Mouse (Mus musculus): ENCODE measurements around the gene Csf2rb2. TPM values are rescaled to one million over a fixed set of nuclear protein-coding genes. Genes with fewer than 3 reads are reported as not detected.
"Not testable (repeated sequence)": the region's sequence is repeated elsewhere in the genome, so short reads cannot be mapped to it uniquely, and the experiment has no call there.

Gene Csf2rb2
- polyA plus RNA-seq, 1 experiment from 2014 or later: 0.33 TPM

DNA sequence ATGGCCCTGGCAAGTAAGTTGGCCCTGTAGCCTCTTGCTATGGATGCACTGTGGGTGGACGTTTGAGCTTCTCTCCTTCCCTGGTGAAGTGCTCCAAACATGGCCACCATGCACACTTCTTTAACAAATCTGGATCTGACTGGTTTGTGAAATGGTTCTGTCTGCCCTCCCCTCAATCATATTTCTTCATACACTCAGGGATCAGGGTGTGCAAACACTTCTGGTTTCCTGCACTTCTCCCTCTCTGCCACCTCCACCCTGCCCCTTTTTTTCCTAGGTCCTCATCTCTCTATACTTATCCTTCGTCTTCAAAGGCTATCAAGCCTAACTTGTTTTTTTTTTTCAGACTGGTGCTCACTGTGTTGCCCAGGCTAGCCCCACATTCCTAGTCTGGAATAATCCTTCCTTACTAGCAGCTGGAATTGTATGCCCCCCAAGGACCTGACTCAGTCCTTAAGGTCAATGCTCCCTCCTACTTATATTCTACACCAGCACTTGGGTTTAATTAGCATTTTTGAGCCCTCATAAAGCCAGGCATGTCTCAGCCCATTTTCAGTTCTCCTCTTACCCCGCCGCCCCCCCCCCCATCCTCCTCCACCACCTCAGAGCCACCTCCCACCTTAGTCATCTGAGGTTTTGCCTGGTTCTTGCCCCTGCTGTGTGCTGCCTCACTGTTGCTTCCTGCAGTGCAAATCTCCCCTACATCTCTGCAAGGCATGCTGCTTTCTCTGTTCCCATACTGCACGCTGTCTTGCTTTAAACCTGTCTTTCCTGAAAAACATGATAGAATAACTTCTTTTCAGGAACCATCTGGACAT, 26.2 kb upstream of the Csf2rb2 start:
- Histone ChIP-seq H3K27me3 (ENCODE audit: control insufficient read depth, insufficient read depth, low read length) (no peaks in the 10 kb centered on the region), H3K4me3 (replicated peaks; ENCODE audit: low read length) (no peak overlapping the region), H3K9me3 (ENCODE audit: control insufficient read depth, low read length) (no peaks in the 10 kb centered on the region), H3K36me3 (replicated peaks; ENCODE audit: control insufficient read depth, insufficient read depth) (no peaks in the 10 kb centered on the region), H3K4me1 (replicated peaks; ENCODE audit: control insufficient read depth, insufficient read depth, low read length) (no peaks in the 10 kb centered on the region), H3K27ac (no peak overlapping the region), H3K9ac (no peak overlapping the region), H3K4me2 (replicated peaks) (no peak overlapping the region)
- ATAC-seq (ENCODE audit: low FRiP score) (no peak), DNase-seq (ENCODE audit: low spot score) (no peak)
- WGBS: 79% methylated on average over 5 of the region's 5 CpGs

DNA sequence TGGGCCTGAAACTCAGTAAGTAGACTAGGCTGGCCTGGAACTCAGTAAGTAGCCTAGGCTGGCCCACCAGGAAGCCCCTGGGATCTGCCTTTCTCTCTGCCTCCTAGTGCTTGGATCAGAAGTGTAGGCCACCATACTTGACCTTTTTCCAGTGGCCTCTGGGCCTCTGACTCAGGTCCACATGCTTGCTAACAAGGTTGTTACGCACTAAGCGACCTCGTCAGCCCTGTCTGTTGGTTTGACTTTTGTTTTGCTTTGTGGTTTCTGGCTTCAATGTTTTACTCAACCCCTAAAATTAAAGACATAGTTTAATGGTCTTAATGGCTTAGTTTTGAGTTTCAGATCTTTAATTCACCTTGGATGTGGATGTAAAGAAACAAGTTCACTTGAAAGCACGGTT, 25.2 kb upstream of the Csf2rb2 start:
- H3K36me3 ChIP-seq (replicated peaks; ENCODE audit: control insufficient read depth, insufficient read depth): no peaks in the 10 kb centered on the region
- H3K4me3 ChIP-seq (replicated peaks; ENCODE audit: low read length): no peak overlapping the region
- H3K4me1 ChIP-seq (replicated peaks; ENCODE audit: control insufficient read depth, insufficient read depth, low read length): no peaks in the 10 kb centered on the region
- no peak overlapping the region for H3K27ac ChIP-seq
- DNase-seq (ENCODE audit: low spot score): no peak
- ATAC-seq (ENCODE audit: low FRiP score): no peak
- WGBS: 92% methylated on average over 4 of the region's 4 CpGs
- no peaks in the 10 kb centered on the region for H3K27me3 ChIP-seq (ENCODE audit: control insufficient read depth, insufficient read depth, low read length)
- no peak overlapping the region for H3K4me2 ChIP-seq (replicated peaks)
- no peaks in the 10 kb centered on the region for H3K9me3 ChIP-seq (ENCODE audit: control insufficient read depth, low read length)
- no peak overlapping the region for H3K9ac ChIP-seq

DNA sequence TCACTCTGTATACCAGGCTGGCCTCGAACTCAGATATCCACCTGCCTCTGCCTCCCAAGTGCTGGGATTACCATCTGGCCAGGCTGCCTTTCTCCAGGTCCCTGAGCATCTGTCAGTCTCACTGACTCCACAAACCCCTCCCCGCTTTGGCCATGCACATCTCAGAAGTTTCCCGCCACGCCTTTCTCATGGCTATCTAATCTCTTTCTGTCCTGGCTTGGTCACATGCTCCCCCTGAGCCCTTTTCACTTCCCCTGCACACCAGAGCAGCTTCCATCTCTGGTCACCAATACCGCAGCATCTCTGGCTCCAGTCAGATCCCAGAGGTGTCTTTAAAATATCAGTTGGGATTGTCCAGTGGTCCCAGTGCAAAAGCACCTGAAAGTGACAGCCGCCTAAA, 24.5 kb upstream of the Csf2rb2 start:
- H3K4me1 ChIP-seq (replicated peaks; ENCODE audit: control insufficient read depth, insufficient read depth, low read length); H3K9ac ChIP-seq; H3K9me3 ChIP-seq (ENCODE audit: control insufficient read depth, low read length); DNase-seq (ENCODE audit: low spot score); H3K4me2 ChIP-seq (replicated peaks); H3K27me3 ChIP-seq (ENCODE audit: control insufficient read depth, insufficient read depth, low read length); H3K27ac ChIP-seq; ATAC-seq (ENCODE audit: low FRiP score); H3K36me3 ChIP-seq (replicated peaks; ENCODE audit: control insufficient read depth, insufficient read depth); H3K4me3 ChIP-seq (replicated peaks; ENCODE audit: low read length): not testable (repeated sequence)
- WGBS: 78% methylated on average over 6 of the region's 6 CpGs

DNA sequence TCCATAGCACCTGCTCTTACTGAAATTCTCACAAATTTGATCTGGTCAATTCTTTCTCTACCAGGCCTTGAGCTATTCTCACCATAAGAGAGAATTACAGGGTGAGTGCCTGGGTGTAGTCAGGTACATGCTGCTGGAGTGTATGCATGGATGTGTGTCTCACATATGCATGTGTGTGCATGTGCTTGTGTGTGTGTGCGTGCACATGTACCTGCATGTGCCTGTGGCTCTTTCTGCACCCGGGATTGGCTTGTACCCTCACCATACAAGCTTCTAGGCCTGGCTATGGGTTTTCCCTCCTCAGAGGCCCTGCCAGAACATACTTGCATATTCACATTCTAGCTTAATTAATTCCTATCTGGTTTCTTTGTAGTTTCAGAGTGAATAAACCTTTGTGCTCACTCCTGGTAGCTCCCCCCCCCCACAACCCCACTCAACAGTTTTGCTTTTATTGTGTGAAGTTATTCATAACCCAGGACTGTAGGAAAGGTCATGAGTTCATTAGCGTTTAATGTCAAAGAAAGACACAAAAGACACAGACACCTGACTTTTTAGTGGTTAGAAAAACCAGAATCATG, 23.1 kb upstream of the Csf2rb2 start:
- Histone ChIP-seq H3K4me3 (replicated peaks; ENCODE audit: low read length) (no peak overlapping the region), H3K4me2 (replicated peaks) (no peak overlapping the region), H3K27me3 (ENCODE audit: control insufficient read depth, insufficient read depth, low read length) (no peaks in the 10 kb centered on the region), H3K36me3 (replicated peaks; ENCODE audit: control insufficient read depth, insufficient read depth) (no peaks in the 10 kb centered on the region), H3K27ac (no peak overlapping the region), H3K4me1 (replicated peaks; ENCODE audit: control insufficient read depth, insufficient read depth, low read length) (no peaks in the 10 kb centered on the region), H3K9me3 (ENCODE audit: control insufficient read depth, low read length) (no peaks in the 10 kb centered on the region), H3K9ac (no peak overlapping the region)
- no peak for DNase-seq (ENCODE audit: low spot score)
- WGBS: 64% methylated on average over 3 of the region's 3 CpGs
- no peak for ATAC-seq (ENCODE audit: low FRiP score)

DNA sequence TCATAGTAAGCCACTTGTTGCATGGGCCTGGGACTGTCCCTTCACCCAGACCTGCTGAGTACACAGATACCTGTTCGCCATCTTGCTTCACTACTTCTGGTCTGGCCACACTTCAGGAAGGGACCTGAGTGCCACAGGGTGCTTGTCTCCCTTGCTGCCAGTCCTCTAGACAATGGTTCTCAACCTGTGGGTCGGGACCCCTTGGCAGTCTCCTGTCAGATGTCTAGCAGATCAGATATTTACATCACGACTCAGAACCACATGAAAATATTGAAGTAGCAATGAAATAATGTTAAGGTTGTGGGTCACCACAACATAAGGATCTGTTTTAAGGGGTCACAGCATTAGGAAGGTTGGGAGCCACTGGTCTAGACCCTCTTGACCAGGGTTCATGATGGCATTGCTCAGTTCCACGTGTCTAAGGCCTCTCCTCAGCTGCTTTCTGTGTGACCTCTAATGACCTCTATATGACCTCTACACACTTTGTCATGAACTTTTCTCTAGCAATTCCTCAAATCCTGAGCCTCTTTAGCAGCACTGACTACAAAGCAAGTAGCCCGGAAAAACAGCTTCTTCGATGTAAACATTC, 22.3 kb upstream of the Csf2rb2 start:
- H3K36me3 ChIP-seq (replicated peaks; ENCODE audit: control insufficient read depth, insufficient read depth); H3K4me1 ChIP-seq (replicated peaks; ENCODE audit: control insufficient read depth, insufficient read depth, low read length): not testable (repeated sequence)
- 85% methylated on average over 6 of the region's 6 CpGs for WGBS

DNA sequence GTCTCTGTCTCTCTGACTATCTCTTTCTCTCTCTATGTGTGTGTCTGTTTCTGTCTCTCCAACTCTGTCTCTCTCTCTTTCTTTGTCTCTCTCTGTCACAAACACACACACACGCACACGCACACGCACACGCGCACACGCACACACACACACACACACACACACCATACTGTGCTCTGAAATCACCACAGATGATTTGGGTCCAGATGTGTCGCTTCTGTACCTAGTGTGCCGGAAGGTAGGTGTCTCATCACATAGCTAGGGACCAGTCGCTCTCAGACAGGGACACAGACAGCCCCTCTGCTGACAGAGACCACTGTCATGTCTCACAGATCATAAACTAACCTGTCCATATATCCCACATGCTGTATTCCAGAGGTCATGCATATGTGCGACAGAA, 21.2 kb upstream of the Csf2rb2 start:
- H3K36me3 ChIP-seq (replicated peaks; ENCODE audit: control insufficient read depth, insufficient read depth): no peaks in the 10 kb centered on the region
- WGBS: 92% methylated on average over 10 of the region's 10 CpGs
- no peaks in the 10 kb centered on the region for H3K27me3 ChIP-seq (ENCODE audit: control insufficient read depth, insufficient read depth, low read length)
- no peak overlapping the region for H3K9ac ChIP-seq
- DNase-seq (ENCODE audit: low spot score) (no peak), ATAC-seq (ENCODE audit: low FRiP score) (no peak)
- no peaks in the 10 kb centered on the region for H3K9me3 ChIP-seq (ENCODE audit: control insufficient read depth, low read length)
- no peak overlapping the region for H3K27ac ChIP-seq
- H3K4me3 ChIP-seq (replicated peaks; ENCODE audit: low read length): no peak overlapping the region
- H3K4me1 ChIP-seq (replicated peaks; ENCODE audit: control insufficient read depth, insufficient read depth, low read length): no peaks in the 10 kb centered on the region
- no peak overlapping the region for H3K4me2 ChIP-seq (replicated peaks)

More for the DNA sequence above, 22.3 kb upstream of the Csf2rb2 start:
- DNase-seq (ENCODE audit: low spot score); H3K9me3 ChIP-seq (ENCODE audit: control insufficient read depth, low read length); H3K27ac ChIP-seq; H3K27me3 ChIP-seq (ENCODE audit: control insufficient read depth, insufficient read depth, low read length); H3K4me3 ChIP-seq (replicated peaks; ENCODE audit: low read length); H3K9ac ChIP-seq; ATAC-seq (ENCODE audit: low FRiP score); H3K4me2 ChIP-seq (replicated peaks): not testable (repeated sequence)

DNA sequence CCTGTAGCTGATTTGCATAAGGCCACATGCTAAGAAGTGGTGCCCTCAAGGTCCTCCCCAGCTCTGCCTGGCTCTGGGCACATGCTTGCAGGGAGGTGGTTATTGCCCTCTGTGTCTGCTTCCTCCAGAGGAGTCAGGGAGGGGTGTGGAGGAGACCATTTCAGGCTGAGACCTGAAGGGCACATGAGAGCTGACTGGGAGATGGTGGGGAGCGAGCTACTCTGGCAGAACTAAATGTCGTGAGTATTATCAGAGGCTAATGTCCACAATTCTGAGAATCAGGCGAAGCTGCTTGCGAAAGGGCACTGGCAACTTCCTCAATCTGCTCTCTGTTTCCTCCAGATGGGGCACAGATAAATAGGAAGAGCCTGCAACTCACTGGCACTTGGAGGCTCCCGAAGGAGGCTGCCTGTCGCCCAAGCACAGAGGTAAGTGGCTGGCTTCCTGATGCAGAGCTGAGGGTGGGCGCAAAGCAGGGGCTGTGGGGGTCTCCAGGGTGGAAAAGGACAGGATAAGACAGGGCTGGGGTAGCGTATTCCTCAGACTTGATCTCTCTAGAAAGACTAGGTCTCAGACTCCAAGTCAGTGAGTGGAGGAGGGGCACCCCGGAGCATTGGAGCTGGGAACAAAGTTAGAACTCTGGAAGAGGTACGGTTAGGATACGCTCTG, 20.3 kb upstream of the Csf2rb2 start, which contains the start of gene Csf2rb:
Gene Csf2rb, plus strand, starts transcription at position 82 of the 669 bp plus-strand sequence.
- 83% methylated on average over 11 of the region's 11 CpGs for WGBS
- H3K27ac ChIP-seq: no peak within 1 kb of the TSS
- no peak within 1 kb of the TSS for H3K4me3 ChIP-seq (replicated peaks; ENCODE audit: low read length)
- H3K36me3 ChIP-seq (replicated peaks; ENCODE audit: control insufficient read depth, insufficient read depth): no peaks in the 10 kb centered on the region
- H3K9ac ChIP-seq: no peak within 1 kb of the TSS
- H3K27me3 ChIP-seq (ENCODE audit: control insufficient read depth, insufficient read depth, low read length): no peaks in the 10 kb centered on the region
- DNase-seq (ENCODE audit: low spot score) (no peak), ATAC-seq (ENCODE audit: low FRiP score) (no peak)
- no peaks in the 10 kb centered on the region for H3K4me1 ChIP-seq (replicated peaks; ENCODE audit: control insufficient read depth, insufficient read depth, low read length)
- H3K9me3 ChIP-seq (ENCODE audit: control insufficient read depth, low read length): no peaks in the 10 kb centered on the region
- no peak within 1 kb of the TSS for H3K4me2 ChIP-seq (replicated peaks)

DNA sequence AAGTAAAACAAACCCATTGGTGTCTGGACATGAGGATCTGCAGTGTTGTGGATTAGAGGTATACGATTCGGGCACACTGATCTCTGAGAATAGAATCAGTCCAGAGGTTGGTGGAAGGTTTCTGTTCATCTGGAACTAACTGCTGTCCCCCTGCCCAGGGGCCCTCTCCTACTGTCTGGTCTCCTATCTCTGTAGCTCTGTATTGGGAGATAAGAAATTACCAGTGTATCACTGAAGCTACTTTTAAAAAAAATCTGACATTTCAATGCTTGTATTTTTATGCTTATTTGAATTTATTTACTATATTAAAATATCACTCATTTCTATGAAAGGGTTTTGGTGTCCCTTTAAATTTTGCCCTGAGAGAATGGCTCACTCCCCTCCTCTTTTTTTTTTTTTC, 18.8 kb upstream of the Csf2rb2 start:
- Histone ChIP-seq H3K4me1 (replicated peaks; ENCODE audit: control insufficient read depth, insufficient read depth, low read length) (no peaks in the 10 kb centered on the region), H3K27me3 (ENCODE audit: control insufficient read depth, insufficient read depth, low read length) (no peaks in the 10 kb centered on the region), H3K36me3 (replicated peaks; ENCODE audit: control insufficient read depth, insufficient read depth) (no peaks in the 10 kb centered on the region), H3K4me3 (replicated peaks; ENCODE audit: low read length) (no peak overlapping the region), H3K9me3 (ENCODE audit: control insufficient read depth, low read length) (no peaks in the 10 kb centered on the region), H3K4me2 (replicated peaks) (no peak overlapping the region), H3K9ac (no peak overlapping the region), H3K27ac (no peak overlapping the region)
- no peak for ATAC-seq (ENCODE audit: low FRiP score)
- WGBS: 89% methylated on average over 2 of the region's 2 CpGs
- no peak for DNase-seq (ENCODE audit: low spot score)

DNA sequence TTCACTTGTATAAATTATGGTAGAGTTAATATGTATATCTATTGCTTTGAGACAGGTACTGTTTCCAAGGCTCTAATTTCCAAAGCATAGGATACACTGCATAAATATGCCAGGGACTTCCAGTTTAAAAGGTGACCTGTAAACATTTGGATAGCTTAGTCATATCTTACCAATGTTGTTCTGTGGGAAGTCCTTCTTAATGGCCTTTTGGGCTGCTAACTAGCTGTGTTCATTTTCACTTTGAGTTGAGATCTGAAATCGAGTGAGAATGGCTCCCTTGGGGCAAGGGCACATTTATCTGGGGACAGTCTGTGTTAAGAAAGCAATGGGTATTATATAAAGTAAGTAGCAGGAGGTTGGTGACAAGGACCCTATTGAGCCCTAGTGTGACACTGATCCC, 17.8 kb upstream of the Csf2rb2 start:
- no peaks in the 10 kb centered on the region for H3K4me1 ChIP-seq (replicated peaks; ENCODE audit: control insufficient read depth, insufficient read depth, low read length)
- ATAC-seq (ENCODE audit: low FRiP score): no peak
- 64% methylated on average over 1 of the region's 1 CpGs for WGBS
- no peak overlapping the region for H3K4me2 ChIP-seq (replicated peaks)
- H3K4me3 ChIP-seq (replicated peaks; ENCODE audit: low read length): no peak overlapping the region
- no peaks in the 10 kb centered on the region for H3K9me3 ChIP-seq (ENCODE audit: control insufficient read depth, low read length)
- no peak overlapping the region for H3K9ac ChIP-seq
- no peaks in the 10 kb centered on the region for H3K36me3 ChIP-seq (replicated peaks; ENCODE audit: control insufficient read depth, insufficient read depth)
- H3K27ac ChIP-seq: no peak overlapping the region
- no peaks in the 10 kb centered on the region for H3K27me3 ChIP-seq (ENCODE audit: control insufficient read depth, insufficient read depth, low read length)
- no peak for DNase-seq (ENCODE audit: low spot score)

All from hindbrain, embryonic 14.5 days (tissue).